Mouse (Mus musculus) brain, adult 2 months (tissue): ENCODE results near the gene Ghrl.

Experiments used
- DNase-seq: peaks from one replicate; pipeline ENCODE4 v3.0.0; 2011; ENCODE audit warnings: low read depth, low spot score

The Ghrl gene

DNA sequence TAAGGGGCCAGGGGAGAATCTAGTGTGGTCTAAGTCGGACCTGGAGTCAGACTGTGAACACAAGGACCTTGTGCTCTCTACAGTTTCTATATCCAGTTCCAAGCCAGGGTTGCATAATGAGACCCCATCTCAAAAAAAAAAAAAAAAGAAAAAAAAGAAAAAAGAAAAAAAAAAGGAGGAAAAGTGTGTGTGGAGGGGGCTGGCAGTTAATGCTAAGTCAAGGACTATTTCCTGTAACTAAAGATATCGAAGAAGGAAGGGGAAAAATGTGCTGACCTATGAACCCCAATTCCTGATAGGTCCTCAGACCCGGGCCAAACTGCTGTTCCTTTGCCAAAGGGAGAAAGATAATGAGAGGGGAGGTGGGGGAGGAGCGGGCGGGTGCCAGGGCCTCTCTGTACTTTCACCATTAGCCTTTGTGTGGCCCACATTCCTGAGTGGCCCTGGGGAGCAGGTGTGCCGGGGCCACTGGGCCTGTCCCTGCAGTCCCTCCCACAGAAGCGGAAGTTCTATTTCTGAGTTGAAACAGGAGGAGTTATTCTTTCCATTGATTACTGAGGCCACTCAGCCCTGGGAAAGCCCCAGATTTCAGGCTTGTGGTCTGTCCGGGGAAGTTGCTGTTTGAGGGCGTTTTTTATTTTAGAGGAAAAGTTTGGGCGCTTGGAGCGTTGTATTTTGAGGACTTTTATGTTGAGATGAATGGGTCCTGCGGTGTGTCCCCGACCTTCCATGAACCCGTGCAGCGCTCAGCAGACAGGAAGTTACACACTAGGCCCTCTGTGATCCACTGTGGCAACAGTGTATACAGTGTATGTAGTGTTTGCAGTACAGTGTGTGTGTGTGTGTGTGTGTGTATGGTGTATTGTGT lies 51.2 kb downstream of the Ghrl start:
- DNase-seq: peak; percentile 35

DNA sequence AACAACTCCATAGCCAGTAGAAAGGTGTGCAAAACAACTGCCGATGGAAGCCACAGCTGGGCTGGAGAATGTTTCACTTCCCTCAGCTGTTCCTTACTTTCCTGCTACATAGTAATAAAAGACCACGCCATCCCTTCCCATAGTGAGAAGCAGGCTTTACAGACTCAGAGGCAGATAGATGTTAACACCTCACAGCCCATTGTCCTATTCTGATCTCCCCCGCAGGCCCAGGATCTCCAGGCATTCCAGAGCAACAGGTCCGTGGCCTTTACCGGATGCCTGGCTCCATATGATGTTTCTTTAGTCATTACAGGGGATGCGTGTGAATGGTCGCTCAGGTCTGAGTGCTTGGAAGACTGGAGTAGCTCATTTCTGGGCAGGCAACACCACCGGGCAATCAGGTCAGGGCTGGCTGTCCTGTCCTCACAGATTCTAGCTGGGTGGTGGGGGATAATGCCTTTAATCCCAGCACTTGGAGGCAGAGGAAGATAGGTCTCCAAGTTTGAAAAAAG lies 52.0 kb downstream of the Ghrl start:
- DNase-seq: no peak
